Mouse (Mus musculus): Measurements from ENCODE around the gene Maz. TPM values are rescaled to one million over a fixed set of nuclear protein-coding genes. Genes with fewer than 3 reads are reported as not detected.

Gene Maz
- polyA plus RNA-seq, 1 experiment from 2014 or later = 69.4 TPM

- Histone ChIP-seq H3K27ac (ENCODE audit: low read depth, low read length) (no peak overlapping the region), H3K4me3 (ENCODE audit: low read depth, low read length) (no peak overlapping the region), H3K27me3 (ENCODE audit: control insufficient read depth, insufficient read depth, low read length) (no peaks in the 10 kb centered on the region), H3K9me3 (ENCODE audit: control insufficient read depth, low read length) (no peaks in the 10 kb centered on the region), H3K36me3 (ENCODE audit: control insufficient read depth, insufficient read depth, low read length) (0 out of 2 replicates have a peak, but pooled peaks cover 4% of the 10 kb centered on the region), H3K9ac (ENCODE audit: low read depth, low read length) (no peak overlapping the region), H3K4me1 (replicated peaks; ENCODE audit: control insufficient read depth, insufficient read depth, low read length) (peaks cover 12% of the 10 kb centered on the region), H3K4me2 (replicated peaks; ENCODE audit: low read depth, low read length) (no peak overlapping the region)
- ATAC-seq (ENCODE audit: low FRiP score) = no peak
- DNase-seq (ENCODE audit: low spot score) = no peak
- 95% methylated on average over 6 of the region's 6 CpGs for WGBS
Measured at GRCm38 (mm10) chr7:127013385-127013784, 13.5 kb downstream of the Maz start.

GRCm38 (mm10) chr7:127012845-127013244 is 14.0 kb downstream of the Maz start:
- H3K9ac ChIP-seq (ENCODE audit: low read depth, low read length) = no peak overlapping the region
- no peaks in the 10 kb centered on the region for H3K27me3 ChIP-seq (ENCODE audit: control insufficient read depth, insufficient read depth, low read length)
- ATAC-seq (ENCODE audit: low FRiP score) (no peak), DNase-seq (ENCODE audit: low spot score) (no peak)
- no peaks in the 10 kb centered on the region for H3K9me3 ChIP-seq (ENCODE audit: control insufficient read depth, low read length)
- 0 out of 2 replicates have a peak, but pooled peaks cover 4% of the 10 kb centered on the region for H3K36me3 ChIP-seq (ENCODE audit: control insufficient read depth, insufficient read depth, low read length)
- peaks cover 8% of the 10 kb centered on the region for H3K4me1 ChIP-seq (replicated peaks; ENCODE audit: control insufficient read depth, insufficient read depth, low read length)
- no peak overlapping the region for H3K4me2 ChIP-seq (replicated peaks; ENCODE audit: low read depth, low read length)
- WGBS = 93% methylated on average over 10 of the region's 10 CpGs
- no peak overlapping the region for H3K27ac ChIP-seq (ENCODE audit: low read depth, low read length)
- H3K4me3 ChIP-seq (ENCODE audit: low read depth, low read length) = no peak overlapping the region

GRCm38 (mm10) chr7:127012374-127012773 is 14.5 kb downstream of the Maz start:
- Histone ChIP-seq H3K36me3 (ENCODE audit: control insufficient read depth, insufficient read depth, low read length) (0 out of 2 replicates have a peak, but pooled peaks cover 4% of the 10 kb centered on the region), H3K27me3 (ENCODE audit: control insufficient read depth, insufficient read depth, low read length) (no peaks in the 10 kb centered on the region), H3K4me3 (ENCODE audit: low read depth, low read length) (no peak overlapping the region), H3K4me2 (replicated peaks; ENCODE audit: low read depth, low read length) (no peak overlapping the region), H3K9me3 (ENCODE audit: control insufficient read depth, low read length) (no peaks in the 10 kb centered on the region), H3K4me1 (replicated peaks; ENCODE audit: control insufficient read depth, insufficient read depth, low read length) (peaks cover 7% of the 10 kb centered on the region), H3K9ac (ENCODE audit: low read depth, low read length) (no peak overlapping the region), H3K27ac (ENCODE audit: low read depth, low read length) (no peak overlapping the region)
- DNase-seq (ENCODE audit: low spot score) (no peak), ATAC-seq (ENCODE audit: low FRiP score) (no peak)
- WGBS = 92% methylated on average over 6 of the region's 6 CpGs

GRCm38 (mm10) chr7:127011717-127012116 is 15.1 kb downstream of the Maz start:
- H3K4me1 ChIP-seq (replicated peaks; ENCODE audit: control insufficient read depth, insufficient read depth, low read length) = peaks cover 7% of the 10 kb centered on the region
- WGBS = 72% methylated on average over 2 of the region's 2 CpGs
- H3K9ac ChIP-seq (ENCODE audit: low read depth, low read length) = no peak overlapping the region
- H3K27me3 ChIP-seq (ENCODE audit: control insufficient read depth, insufficient read depth, low read length) = no peaks in the 10 kb centered on the region
- no peak overlapping the region for H3K4me3 ChIP-seq (ENCODE audit: low read depth, low read length)
- H3K4me2 ChIP-seq (replicated peaks; ENCODE audit: low read depth, low read length) = no peak overlapping the region
- H3K36me3 ChIP-seq (ENCODE audit: control insufficient read depth, insufficient read depth, low read length) = 0 out of 2 replicates have a peak, but pooled peaks cover 4% of the 10 kb centered on the region
- no peak for DNase-seq (ENCODE audit: low spot score)
- no peak for ATAC-seq (ENCODE audit: low FRiP score)
- no peaks in the 10 kb centered on the region for H3K9me3 ChIP-seq (ENCODE audit: control insufficient read depth, low read length)
- H3K27ac ChIP-seq (ENCODE audit: low read depth, low read length) = no peak overlapping the region

GRCm38 (mm10) chr7:127011051-127011450 is 15.8 kb downstream of the Maz start:
- 91% methylated on average over 2 of the region's 2 CpGs for WGBS
- Histone ChIP-seq H3K9me3 (ENCODE audit: control insufficient read depth, low read length) (no peaks in the 10 kb centered on the region), H3K4me3 (ENCODE audit: low read depth, low read length) (no peak overlapping the region), H3K4me1 (replicated peaks; ENCODE audit: control insufficient read depth, insufficient read depth, low read length) (peaks cover 6% of the 10 kb centered on the region), H3K27me3 (ENCODE audit: control insufficient read depth, insufficient read depth, low read length) (no peaks in the 10 kb centered on the region), H3K27ac (ENCODE audit: low read depth, low read length) (no peak overlapping the region), H3K9ac (ENCODE audit: low read depth, low read length) (no peak overlapping the region), H3K36me3 (ENCODE audit: control insufficient read depth, insufficient read depth, low read length) (0 out of 2 replicates have a peak, but pooled peaks cover 4% of the 10 kb centered on the region), H3K4me2 (replicated peaks; ENCODE audit: low read depth, low read length) (no peak overlapping the region)
- no peak for ATAC-seq (ENCODE audit: low FRiP score)
- no peak for DNase-seq (ENCODE audit: low spot score)

GRCm38 (mm10) chr7:127009307-127010085 is 17.3 kb downstream of the Maz start:
- H3K27me3 ChIP-seq (ENCODE audit: control insufficient read depth, insufficient read depth, low read length) = no peaks in the 10 kb centered on the region
- no peak for DNase-seq (ENCODE audit: low spot score)
- H3K9ac ChIP-seq (ENCODE audit: low read depth, low read length) = no peak overlapping the region
- no peaks in the 10 kb centered on the region for H3K9me3 ChIP-seq (ENCODE audit: control insufficient read depth, low read length)
- H3K4me1 ChIP-seq (replicated peaks; ENCODE audit: control insufficient read depth, insufficient read depth, low read length) = no peaks in the 10 kb centered on the region
- 87% methylated on average over 17 of the region's 17 CpGs for WGBS
- H3K4me2 ChIP-seq (replicated peaks; ENCODE audit: low read depth, low read length) = no peak overlapping the region
- no peak for ATAC-seq (ENCODE audit: low FRiP score)
- 0 out of 2 replicates have a peak overlapping the region, but pooled peaks have one; percentile 67 for H3K27ac ChIP-seq (ENCODE audit: low read depth, low read length)
- no peak overlapping the region for H3K4me3 ChIP-seq (ENCODE audit: low read depth, low read length)
- 0 out of 2 replicates have a peak, but pooled peaks cover 4% of the 10 kb centered on the region for H3K36me3 ChIP-seq (ENCODE audit: control insufficient read depth, insufficient read depth, low read length)

- Histone ChIP-seq H3K4me1 (replicated peaks; ENCODE audit: control insufficient read depth, insufficient read depth, low read length) (no peaks in the 10 kb centered on the region), H3K27ac (ENCODE audit: low read depth, low read length) (peak overlapping the region; percentile 67), H3K4me3 (ENCODE audit: low read depth, low read length) (no peak overlapping the region), H3K27me3 (ENCODE audit: control insufficient read depth, insufficient read depth, low read length) (no peaks in the 10 kb centered on the region), H3K36me3 (ENCODE audit: control insufficient read depth, insufficient read depth, low read length) (0 out of 2 replicates have a peak, but pooled peaks cover 2% of the 10 kb centered on the region), H3K4me2 (replicated peaks; ENCODE audit: low read depth, low read length) (no peak overlapping the region), H3K9me3 (ENCODE audit: control insufficient read depth, low read length) (no peaks in the 10 kb centered on the region), H3K9ac (ENCODE audit: low read depth, low read length) (no peak overlapping the region)
- DNase-seq (ENCODE audit: low spot score) (no peak), ATAC-seq (ENCODE audit: low FRiP score) (peak; percentile 56; the same call in 1 of the 2 replicates)
- 70% methylated on average over 9 of the region's 9 CpGs for WGBS
Measured at GRCm38 (mm10) chr7:127008239-127009019, 18.4 kb downstream of the Maz start.

GRCm38 (mm10) chr7:127007313-127008024 is 19.4 kb downstream of the Maz start:
- 83% methylated on average over 6 of the region's 6 CpGs for WGBS
- Histone ChIP-seq H3K4me3 (ENCODE audit: low read depth, low read length) (no peak overlapping the region), H3K9ac (ENCODE audit: low read depth, low read length) (no peak overlapping the region), H3K9me3 (ENCODE audit: control insufficient read depth, low read length) (no peaks in the 10 kb centered on the region), H3K27me3 (ENCODE audit: control insufficient read depth, insufficient read depth, low read length) (no peaks in the 10 kb centered on the region), H3K4me1 (replicated peaks; ENCODE audit: control insufficient read depth, insufficient read depth, low read length) (no peaks in the 10 kb centered on the region), H3K27ac (ENCODE audit: low read depth, low read length) (no peak overlapping the region), H3K36me3 (ENCODE audit: control insufficient read depth, insufficient read depth, low read length) (no peaks in the 10 kb centered on the region), H3K4me2 (replicated peaks; ENCODE audit: low read depth, low read length) (no peak overlapping the region)
- DNase-seq (ENCODE audit: low spot score) (no peak), ATAC-seq (ENCODE audit: low FRiP score) (no peak)

All from hindbrain, embryonic 11.5 days (tissue).